Mouse (Mus musculus): ENCODE results near the gene Gm3453. TPM values are rescaled to one million over a fixed set of nuclear protein-coding genes. Genes with fewer than 3 reads are reported as not detected.
"Not testable (repeated sequence)": the region's sequence is repeated elsewhere in the genome, so short reads cannot be mapped to it uniquely, and the experiment has no call there.

Gm3453 gene
- not detected in 2 replicates for polyA plus RNA-seq (2016; fragmentation: Nextera tagmentation; extraction: Ambion mirVana)

- H3K4me1 ChIP-seq; H3K4me3 ChIP-seq; DNase-seq (ENCODE audit: extremely low spot score, low spot score); H3K27me3 ChIP-seq (ENCODE audit: poor library complexity, severe bottlenecking); H3K9me3 ChIP-seq; H3K27ac ChIP-seq; H3K36me3 ChIP-seq (replicated peaks): not testable (repeated sequence)
- WGBS, result 58% methylated on average over 2 of the region's 2 CpGs
Measured at GRCm38 (mm10) chr14:5979037-5979436, at the start of gene Gm3453. Gene Gm3453 (minus strand): TSS chr14:5979137.

- not testable (repeated sequence) for H3K36me3 ChIP-seq (replicated peaks); H3K4me1 ChIP-seq; H3K9me3 ChIP-seq; DNase-seq (ENCODE audit: extremely low spot score, low spot score); H3K27me3 ChIP-seq (ENCODE audit: poor library complexity, severe bottlenecking); H3K4me3 ChIP-seq; H3K27ac ChIP-seq
- WGBS, result 88% methylated on average over 7 of the region's 7 CpGs
Measured at GRCm38 (mm10) chr14:5987136-5987535, 8.2 kb upstream of the Gm3453 start.

GRCm38 (mm10) chr14:5962441-5962840 lies 16.5 kb downstream of the Gm3453 start:
- H3K27me3 ChIP-seq (ENCODE audit: poor library complexity, severe bottlenecking); H3K4me1 ChIP-seq; H3K9me3 ChIP-seq; H3K27ac ChIP-seq; DNase-seq (ENCODE audit: extremely low spot score, low spot score); H3K36me3 ChIP-seq (replicated peaks); H3K4me3 ChIP-seq: not testable (repeated sequence)
- WGBS, result 8% methylated on average over 4 of the region's 4 CpGs

GRCm38 (mm10) chr14:5961635-5962034 lies 17.3 kb downstream of the Gm3453 start, which contains the start of gene Gm3248:
Gene Gm3248 (minus strand): TSS chr14:5961745.
- H3K4me3 ChIP-seq, result peak within 1 kb of the TSS; percentile 60
- WGBS, result 2% methylated on average over 14 of the region's 23 CpGs
- H3K27ac ChIP-seq, result peak within 1 kb of the TSS; percentile 72
- not testable (repeated sequence) for H3K4me1 ChIP-seq; H3K9me3 ChIP-seq; H3K27me3 ChIP-seq (ENCODE audit: poor library complexity, severe bottlenecking); H3K36me3 ChIP-seq (replicated peaks)
- DNase-seq (ENCODE audit: extremely low spot score, low spot score), result peak; percentile 33

GRCm38 (mm10) chr14:5961102-5961501 lies 17.8 kb downstream of the Gm3453 start:
- WGBS, result 1% methylated on average over 23 of the region's 24 CpGs
- H3K27ac ChIP-seq, result peak overlapping the region; percentile 72
- not testable (repeated sequence) for H3K27me3 ChIP-seq (ENCODE audit: poor library complexity, severe bottlenecking); H3K36me3 ChIP-seq (replicated peaks); H3K4me1 ChIP-seq; H3K9me3 ChIP-seq
- peak; percentile 36 for DNase-seq (ENCODE audit: extremely low spot score, low spot score)
- peak overlapping the region; percentile 60 for H3K4me3 ChIP-seq

- not testable (repeated sequence) for H3K27me3 ChIP-seq (ENCODE audit: poor library complexity, severe bottlenecking); H3K27ac ChIP-seq; H3K36me3 ChIP-seq (replicated peaks); H3K4me3 ChIP-seq; H3K4me1 ChIP-seq; H3K9me3 ChIP-seq; DNase-seq (ENCODE audit: extremely low spot score, low spot score)
- 19% methylated on average over 6 of the region's 10 CpGs for WGBS
Measured at GRCm38 (mm10) chr14:5960479-5960878, 18.5 kb downstream of the Gm3453 start.

- DNase-seq (ENCODE audit: extremely low spot score, low spot score); H3K27ac ChIP-seq; H3K36me3 ChIP-seq (replicated peaks); H3K4me1 ChIP-seq; H3K27me3 ChIP-seq (ENCODE audit: poor library complexity, severe bottlenecking); H3K9me3 ChIP-seq; H3K4me3 ChIP-seq: not testable (repeated sequence)
- WGBS, result 85% methylated on average over 7 of the region's 7 CpGs
Measured at GRCm38 (mm10) chr14:5923276-5923675, 55.7 kb downstream of the Gm3453 start.

Other genes starting within 250 kb of the Gm3453 start
- gene Gm3373, start 237.6 kb downstream of the Gm3453 start, polyA plus RNA-seq (2016; fragmentation: Nextera tagmentation; extraction: Ambion mirVana), result 0.47 TPM in 1 of 2 replicates, not detected in the other
- 1.6 TPM in 2 replicates for gene Gm3383, start 171.2 kb downstream of the Gm3453 start, polyA plus RNA-seq (2016; fragmentation: Nextera tagmentation; extraction: Ambion mirVana)
- gene Gm3424, start 148.8 kb downstream of the Gm3453 start, polyA plus RNA-seq (2016; fragmentation: Nextera tagmentation; extraction: Ambion mirVana), result not detected in 2 replicates
- gene Gm8237, start 98.8 kb downstream of the Gm3453 start, polyA plus RNA-seq (2016; fragmentation: Nextera tagmentation; extraction: Ambion mirVana), result 0.09 and 0.12 TPM in 2 replicates
- 0.26 and 0.59 TPM in 2 replicates for gene Gm3248, start 17.4 kb downstream of the Gm3453 start, polyA plus RNA-seq (2016; fragmentation: Nextera tagmentation; extraction: Ambion mirVana)
- gene Gm6337, start 79.1 kb upstream of the Gm3453 start, polyA plus RNA-seq (2016; fragmentation: Nextera tagmentation; extraction: Ambion mirVana), result not detected in 2 replicates
- gene Gm8206, start 114.8 kb upstream of the Gm3453 start, polyA plus RNA-seq (2016; fragmentation: Nextera tagmentation; extraction: Ambion mirVana), result 1.2 and 1.5 TPM in 2 replicates
- 2.5 and 2.9 TPM in 2 replicates for gene Gm3468, start 129.5 kb upstream of the Gm3453 start, polyA plus RNA-seq (2016; fragmentation: Nextera tagmentation; extraction: Ambion mirVana)
- not detected in 2 replicates for gene Gm3476, start 146.7 kb upstream of the Gm3453 start, polyA plus RNA-seq (2016; fragmentation: Nextera tagmentation; extraction: Ambion mirVana)
- gene Gm21560, start 240.2 kb upstream of the Gm3453 start, polyA plus RNA-seq (2016; fragmentation: Nextera tagmentation; extraction: Ambion mirVana), result not detected in 2 replicates